Mouse (Mus musculus) forebrain, embryonic 14.5 days (tissue): ENCODE data around the gene Eef1a1. TPM values are rescaled to one million over a fixed set of nuclear protein-coding genes. Genes with fewer than 3 reads are reported as not detected.

Experiments
- ATAC-seq: fragments of 200-750 bp; cut with Nextera tagmentation; 2 replicates; pipeline ENCODE4 v1.8.0; 2017; ENCODE audit warnings: mild to moderate bottlenecking, moderate library complexity
- DNase-seq: peaks from one replicate; pipeline ENCODE4 v3.0.0-alpha.2; 2015; ENCODE audit warnings: low spot score
- H3K27ac ChIP-seq: fragments of 300-500 bp; sonication (generic); 2 replicates; pipeline ENCODE4 v1.5.1; 2014; ENCODE audit warnings: low read depth, mild to moderate bottlenecking, control low read depth, low read length, moderate library complexity
- H3K27me3 ChIP-seq: fragments of 300-500 bp; sonication (generic); replicated peaks from 2 replicates; pipeline ENCODE4 v1.6.1; 2014; ENCODE audit warnings: low read length, control low read depth, mixed read lengths; ENCODE audit not compliant: control insufficient read depth, insufficient read depth
- H3K36me3 ChIP-seq: fragments of 300-500 bp; sonication (generic); 2 replicates; pipeline ENCODE4 v1.6.1; 2014; ENCODE audit warnings: low read length, control low read depth; ENCODE audit not compliant: control insufficient read depth, insufficient read depth
- H3K4me1 ChIP-seq: fragments of 300-500 bp; sonication (generic); 2 replicates; pipeline ENCODE4 v1.6.1; 2014; ENCODE audit warnings: antibody characterized with exemption, low read length, control low read depth; ENCODE audit not compliant: control insufficient read depth, insufficient read depth
- H3K4me2 ChIP-seq: fragments of 300-500 bp; sonication (generic); 2 replicates; pipeline ENCODE4 v1.6.1; 2014; ENCODE audit warnings: mild to moderate bottlenecking, control low read depth, low read length
- H3K4me3 ChIP-seq: fragments of 300-500 bp; sonication (generic); 2 replicates; pipeline ENCODE4 v1.5.1; 2014; ENCODE audit warnings: low read depth, low read length, control low read depth
- H3K9ac ChIP-seq: fragments of 300-500 bp; sonication (generic); 2 replicates; pipeline ENCODE4 v1.6.1; 2014; ENCODE audit warnings: mild to moderate bottlenecking, low read length, control low read depth, moderate library complexity
- H3K9me3 ChIP-seq: fragments of 300-500 bp; sonication (generic); replicated peaks from 2 replicates; pipeline ENCODE4 v1.6.1; 2016; ENCODE audit warnings: low read length, control low read depth, mixed read lengths; ENCODE audit not compliant: control insufficient read depth
- WGBS: fragments of 180-500 bp; shearing (Covaris S2); extraction: QIAGEN DNeasy Blood & Tissue Kit; methylation state at CpG from one replicate; pipeline ENCODE4 v1.1.7; 2014; 5-methylcytosine and 5-hydroxymethylcytosine counted together
- polyA plus RNA-seq: library from polyadenylated mRNA; unstranded; fragments of >200 nt; fragmentation: Nextera tagmentation; extraction: Ambion mirVana; gene quantifications from 2 replicates; pipeline ENCODE4 v1.2.1, GENCODE M21; 2014

Gene Eef1a1
- polyA plus RNA-seq, 1 experiment from 2014 or later, result 5,265 TPM

- Histone ChIP-seq H3K36me3 (no peaks in the 10 kb centered on the region), H3K27me3 (no peaks in the 10 kb centered on the region), H3K27ac (no peak overlapping the region), H3K4me3 (no peak overlapping the region), H3K9me3 (no peaks in the 10 kb centered on the region), H3K4me1 (no peaks in the 10 kb centered on the region), H3K9ac (no peak overlapping the region), H3K4me2 (no peak overlapping the region)
- 86% methylated on average over 4 of the region's 4 CpGs for WGBS
- ATAC-seq, result no peak
- no peak for DNase-seq
Observed at GRCm38 (mm10) chr9:78514681-78515080, 25.7 kb upstream of the Eef1a1 start.

DNA sequence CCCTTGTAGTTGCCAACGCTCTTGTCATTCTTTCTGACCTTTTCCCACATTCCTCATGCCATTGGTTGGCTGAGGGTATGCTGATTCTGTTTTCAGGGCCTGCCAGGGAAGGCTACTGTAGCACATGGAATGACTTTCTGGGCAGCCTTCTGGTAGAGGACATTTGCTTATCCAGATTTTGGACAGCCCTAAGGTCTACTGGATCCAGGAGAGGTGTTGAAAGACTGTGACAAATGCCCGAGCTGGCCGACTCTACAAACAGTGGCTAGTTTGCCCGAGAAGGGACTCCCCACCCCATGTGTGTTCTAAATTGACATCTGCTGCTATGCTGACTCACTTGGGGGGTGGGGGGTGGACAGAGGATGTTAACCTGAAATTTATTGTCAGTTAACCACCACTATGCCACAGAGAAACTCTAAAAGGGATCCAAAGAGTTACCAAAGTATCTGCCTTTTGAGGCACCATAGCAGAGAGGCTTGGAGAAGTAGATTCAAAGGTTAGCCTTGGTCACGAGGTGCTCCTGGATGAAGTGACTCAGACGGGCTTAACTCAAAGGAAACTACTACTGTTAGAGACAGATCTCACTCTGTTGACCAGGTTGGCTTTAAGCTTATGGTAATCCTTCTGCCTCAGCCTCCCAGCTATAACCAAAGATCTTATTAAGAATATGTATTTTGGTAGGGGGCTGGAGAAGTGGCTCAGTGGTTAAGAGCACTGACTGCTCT, 25.0 kb upstream of the Eef1a1 start:
- no peak overlapping the region for H3K9ac ChIP-seq
- no peaks in the 10 kb centered on the region for H3K27me3 ChIP-seq
- H3K4me3 ChIP-seq, result no peak overlapping the region
- no peak for ATAC-seq
- no peaks in the 10 kb centered on the region for H3K36me3 ChIP-seq
- no peak overlapping the region for H3K27ac ChIP-seq
- DNase-seq, result no peak
- no peaks in the 10 kb centered on the region for H3K9me3 ChIP-seq
- H3K4me1 ChIP-seq, result no peaks in the 10 kb centered on the region
- no peak overlapping the region for H3K4me2 ChIP-seq
- 88% methylated on average over 6 of the region's 6 CpGs for WGBS

GRCm38 (mm10) chr9:78511705-78512104, 22.8 kb upstream of the Eef1a1 start:
- Histone ChIP-seq H3K4me2 (no peak overlapping the region), H3K36me3 (no peaks in the 10 kb centered on the region), H3K4me1 (no peaks in the 10 kb centered on the region), H3K4me3 (no peak overlapping the region), H3K9ac (no peak overlapping the region), H3K27me3 (no peaks in the 10 kb centered on the region), H3K9me3 (no peaks in the 10 kb centered on the region), H3K27ac (no peak overlapping the region)
- ATAC-seq, result no peak
- DNase-seq, result no peak
- WGBS, result 98% methylated on average over 5 of the region's 5 CpGs

GRCm38 (mm10) chr9:78508106-78508786, 19.3 kb upstream of the Eef1a1 start:
- Histone ChIP-seq H3K27me3 (no peaks in the 10 kb centered on the region), H3K27ac (no peak overlapping the region), H3K4me2 (no peak overlapping the region), H3K4me1 (peaks cover 10% of the 10 kb centered on the region), H3K9me3 (no peaks in the 10 kb centered on the region), H3K4me3 (no peak overlapping the region), H3K9ac (no peak overlapping the region), H3K36me3 (no peaks in the 10 kb centered on the region)
- WGBS, result 91% methylated on average over 16 of the region's 16 CpGs
- ATAC-seq (no peak), DNase-seq (no peak)

DNA sequence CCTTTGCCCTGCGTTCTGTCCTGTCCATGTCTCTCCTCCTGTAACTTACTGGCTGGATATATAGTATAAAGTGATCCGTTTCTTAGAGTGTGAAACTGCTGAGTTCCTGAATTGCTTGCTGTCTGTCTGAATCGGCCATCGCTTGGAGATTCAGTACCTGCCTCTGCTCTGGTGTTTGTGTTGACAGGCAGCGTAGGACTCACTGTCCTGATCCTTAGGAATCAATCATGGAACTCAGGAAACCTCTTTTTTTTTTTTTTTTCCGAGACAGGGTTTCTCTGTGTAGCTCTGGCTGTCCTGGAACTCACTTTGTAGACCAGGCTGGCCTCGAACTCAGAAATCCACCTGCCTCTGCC, 17.7 kb upstream of the Eef1a1 start:
- ATAC-seq, result no peak
- Histone ChIP-seq H3K9me3 (no peaks in the 10 kb centered on the region), H3K36me3 (no peaks in the 10 kb centered on the region), H3K27me3 (no peaks in the 10 kb centered on the region), H3K4me3 (no peak overlapping the region), H3K27ac (no peak overlapping the region), H3K9ac (no peak overlapping the region), H3K4me2 (no peak overlapping the region), H3K4me1 (peaks cover 22% of the 10 kb centered on the region)
- 91% methylated on average over 7 of the region's 7 CpGs for WGBS
- no peak for DNase-seq

- ATAC-seq (no peak), DNase-seq (no peak)
- Histone ChIP-seq H3K9ac (no peak overlapping the region), H3K9me3 (no peaks in the 10 kb centered on the region), H3K4me3 (no peak overlapping the region), H3K27ac (no peak overlapping the region), H3K36me3 (no peaks in the 10 kb centered on the region), H3K4me1 (peaks cover 22% of the 10 kb centered on the region), H3K27me3 (no peaks in the 10 kb centered on the region), H3K4me2 (no peak overlapping the region)
- WGBS, result 90% methylated on average over 11 of the region's 11 CpGs
Observed at GRCm38 (mm10) chr9:78506002-78506721, 17.2 kb upstream of the Eef1a1 start.

DNA sequence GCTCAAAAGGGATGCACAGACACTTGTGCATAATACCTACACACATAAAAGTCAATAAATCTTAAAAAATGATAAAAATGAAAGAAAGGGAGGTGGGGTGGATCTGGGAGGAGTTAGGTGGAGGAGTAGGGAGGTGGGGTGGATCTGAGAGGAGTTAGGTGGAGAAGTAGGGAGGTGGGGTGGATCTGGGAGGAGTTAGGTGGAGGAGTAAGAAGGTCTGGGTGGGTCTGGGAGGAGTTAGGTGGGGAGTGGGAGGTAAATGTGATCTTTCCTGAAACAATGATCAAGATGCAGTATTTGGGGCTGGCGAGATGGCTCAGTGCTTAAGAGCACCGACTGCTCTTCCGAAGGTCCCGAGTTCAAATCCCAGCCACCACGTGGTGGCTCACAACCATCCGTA, 16.3 kb upstream of the Eef1a1 start:
- WGBS, result 91% methylated on average over 6 of the region's 6 CpGs
- no peak for ATAC-seq
- H3K4me3 ChIP-seq, result no peak overlapping the region
- no peaks in the 10 kb centered on the region for H3K36me3 ChIP-seq
- DNase-seq, result no peak
- no peak overlapping the region for H3K9ac ChIP-seq
- no peak overlapping the region for H3K4me2 ChIP-seq
- H3K27ac ChIP-seq, result no peak overlapping the region
- H3K4me1 ChIP-seq, result peaks cover 22% of the 10 kb centered on the region
- H3K9me3 ChIP-seq, result no peaks in the 10 kb centered on the region
- no peaks in the 10 kb centered on the region for H3K27me3 ChIP-seq

- Histone ChIP-seq H3K4me3 (no peak overlapping the region), H3K9ac (no peak overlapping the region)
Observed at GRCm38 (mm10) chr9:78504679-78505078, 15.7 kb upstream of the Eef1a1 start.

DNA sequence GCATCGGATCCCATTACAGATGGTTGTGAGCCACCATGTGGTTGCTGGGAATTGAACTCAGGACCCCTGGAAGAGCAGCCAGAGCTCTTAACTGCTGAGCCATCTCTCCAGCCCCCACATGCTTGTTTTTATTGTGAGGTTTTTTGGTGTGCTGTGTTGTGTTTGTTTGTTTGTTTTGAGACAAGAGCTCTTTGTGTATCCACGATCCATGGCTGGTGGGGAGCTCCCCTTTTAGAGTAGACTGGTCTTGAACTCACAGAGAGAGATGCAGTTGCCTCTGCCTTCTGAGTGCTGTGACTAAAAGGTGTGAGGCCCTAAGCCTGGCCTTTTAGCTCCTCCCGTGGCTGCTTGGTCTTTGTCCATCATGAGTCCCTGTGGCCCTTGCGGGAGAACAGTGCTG, 15.2 kb upstream of the Eef1a1 start:
- H3K4me2 ChIP-seq, result peak overlapping the region; percentile 35
- ATAC-seq, result no peak
- H3K9ac ChIP-seq, result no peak overlapping the region
- WGBS, result 55% methylated on average over 4 of the region's 4 CpGs
- no peaks in the 10 kb centered on the region for H3K36me3 ChIP-seq
- H3K4me3 ChIP-seq, result no peak overlapping the region
- H3K4me1 ChIP-seq, result peaks cover 22% of the 10 kb centered on the region
- no peaks in the 10 kb centered on the region for H3K9me3 ChIP-seq
- DNase-seq, result no peak
- no peaks in the 10 kb centered on the region for H3K27me3 ChIP-seq
- H3K27ac ChIP-seq, result peak overlapping the region; percentile 94

More at GRCm38 (mm10) chr9:78504679-78505078, 15.7 kb upstream of the Eef1a1 start:
- peak overlapping the region; percentile 35; the same call in 1 of the 2 replicates for H3K4me2 ChIP-seq
- H3K9me3 ChIP-seq, result no peaks in the 10 kb centered on the region
- peak overlapping the region; percentile 94 for H3K27ac ChIP-seq
- WGBS, result 76% methylated on average over 3 of the region's 3 CpGs
- no peak for ATAC-seq
- no peak for DNase-seq
- no peaks in the 10 kb centered on the region for H3K27me3 ChIP-seq
- H3K4me1 ChIP-seq, result peaks cover 22% of the 10 kb centered on the region
- H3K36me3 ChIP-seq, result no peaks in the 10 kb centered on the region
